Mouse (Mus musculus): Measurements from ENCODE around the gene Hoga1. TPM values are rescaled to one million over a fixed set of nuclear protein-coding genes. Genes with fewer than 3 reads are reported as not detected.

Gene Hoga1
- polyA plus RNA-seq, 1 experiment, result not detected

DNA sequence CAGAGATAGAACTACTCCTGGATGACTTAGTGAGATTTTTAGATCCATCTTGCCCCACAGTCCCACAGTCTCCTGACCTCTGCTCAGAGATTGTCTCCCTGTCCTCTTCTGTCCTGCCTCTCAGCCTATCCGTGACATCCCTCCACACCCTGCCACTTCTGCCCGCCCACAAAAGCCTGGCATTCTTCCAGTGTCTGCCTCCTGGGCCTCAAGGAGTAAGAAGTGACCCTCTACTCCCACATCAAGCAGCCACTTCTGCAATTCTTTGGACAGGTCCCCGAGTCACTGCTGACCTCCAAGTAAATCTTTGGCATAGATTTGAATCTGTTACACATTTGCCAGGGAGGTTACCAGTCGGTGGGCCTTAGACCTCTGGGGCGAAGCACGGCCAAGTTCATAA is 8.8 kb downstream of the Hoga1 start:
- TF ChIP-seq POLR2A (IDR thresholded peaks at IDR 0.05; ENCODE audit: insufficient read depth, low read depth, low read length) (no peak), CTCF (IDR thresholded peaks at IDR 0.05; ENCODE audit: insufficient read depth, low read depth, low read length) (no peak)
- Histone ChIP-seq H3K27ac (ENCODE audit: insufficient read depth, low read depth, low read length) (no peak overlapping the region), H3K4me1 (ENCODE audit: control insufficient read depth, insufficient read depth, low read length) (no peaks in the 10 kb centered on the region), H3K4me3 (ENCODE audit: insufficient read depth, low read depth, low read length) (no peak overlapping the region)
- 76% methylated on average over 6 of the region's 6 CpGs for WGBS

GRCm38 (mm10) chr19:42055881-42056280 is 10.5 kb downstream of the Hoga1 start:
- H3K4me3 ChIP-seq (ENCODE audit: insufficient read depth, low read depth, low read length), result no peak overlapping the region
- H3K27ac ChIP-seq (ENCODE audit: insufficient read depth, low read depth, low read length), result no peak overlapping the region
- TF ChIP-seq POLR2A (IDR thresholded peaks at IDR 0.05; ENCODE audit: insufficient read depth, low read depth, low read length) (no peak), CTCF (IDR thresholded peaks at IDR 0.05; ENCODE audit: insufficient read depth, low read depth, low read length) (no peak)
- no peaks in the 10 kb centered on the region for H3K4me1 ChIP-seq (ENCODE audit: control insufficient read depth, insufficient read depth, low read length)
- WGBS, result 76% methylated on average over 2 of the region's 2 CpGs

DNA sequence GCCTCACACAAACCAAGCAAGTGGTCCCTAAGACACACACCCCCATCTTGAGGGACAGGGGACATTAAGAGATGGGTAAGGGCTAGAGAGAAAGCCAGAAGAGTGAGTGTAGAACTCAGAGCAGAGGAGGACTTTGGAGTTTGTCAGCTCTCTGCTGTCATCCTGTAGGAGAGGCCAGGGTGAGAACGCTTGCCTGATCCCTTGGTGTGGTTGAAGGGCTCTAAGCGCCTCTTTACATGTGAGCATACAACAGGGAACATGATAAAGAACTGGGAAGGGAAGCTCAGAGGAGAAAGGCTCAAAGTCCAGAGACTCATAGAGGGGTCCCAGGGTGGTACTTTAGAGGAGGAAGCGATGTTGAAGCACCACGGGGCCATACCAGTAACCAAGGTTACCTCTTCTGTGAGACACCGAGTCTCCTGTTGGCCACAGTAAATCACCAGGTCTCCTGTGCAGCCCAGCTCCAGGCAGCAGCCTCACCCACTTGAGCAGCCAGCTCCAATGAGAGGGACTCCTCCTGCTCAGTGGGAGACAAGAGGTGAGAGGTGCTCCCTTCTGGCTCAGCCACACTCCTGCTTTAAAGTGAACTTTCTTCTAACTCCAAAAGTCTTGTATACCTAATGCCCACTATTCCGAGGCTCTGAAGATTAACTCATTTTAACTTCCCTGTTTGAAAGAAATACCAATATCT is 11.5 kb downstream of the Hoga1 start:
- Histone ChIP-seq H3K4me3 (ENCODE audit: insufficient read depth, low read depth, low read length) (no peak overlapping the region), H3K4me1 (ENCODE audit: control insufficient read depth, insufficient read depth, low read length) (no peaks in the 10 kb centered on the region), H3K27ac (ENCODE audit: insufficient read depth, low read depth, low read length) (no peak overlapping the region)
- TF ChIP-seq POLR2A (IDR thresholded peaks at IDR 0.05; ENCODE audit: insufficient read depth, low read depth, low read length) (no peak), CTCF (IDR thresholded peaks at IDR 0.05; ENCODE audit: insufficient read depth, low read depth, low read length) (no peak)
- WGBS, result 89% methylated on average over 6 of the region's 6 CpGs

GRCm38 (mm10) chr19:42058426-42058825 is 13.0 kb downstream of the Hoga1 start:
- no peak for TF ChIP-seq POLR2A (IDR thresholded peaks at IDR 0.05; ENCODE audit: insufficient read depth, low read depth, low read length)
- WGBS, result 66% methylated on average over 7 of the region's 7 CpGs
- Histone ChIP-seq H3K4me1 (ENCODE audit: control insufficient read depth, insufficient read depth, low read length) (no peaks in the 10 kb centered on the region), H3K4me3 (ENCODE audit: insufficient read depth, low read depth, low read length) (no peak overlapping the region), H3K27ac (ENCODE audit: insufficient read depth, low read depth, low read length) (no peak overlapping the region)

GRCm38 (mm10) chr19:42061443-42061842 is 16.0 kb downstream of the Hoga1 start:
- 96% methylated on average over 7 of the region's 7 CpGs for WGBS
- TF ChIP-seq CTCF (IDR thresholded peaks at IDR 0.05; ENCODE audit: insufficient read depth, low read depth, low read length) (no peak), POLR2A (IDR thresholded peaks at IDR 0.05; ENCODE audit: insufficient read depth, low read depth, low read length) (no peak)
- Histone ChIP-seq H3K4me3 (ENCODE audit: insufficient read depth, low read depth, low read length) (no peak overlapping the region), H3K27ac (ENCODE audit: insufficient read depth, low read depth, low read length) (no peak overlapping the region), H3K4me1 (ENCODE audit: control insufficient read depth, insufficient read depth, low read length) (no peaks in the 10 kb centered on the region)

- 82% methylated on average over 11 of the region's 11 CpGs for WGBS
- no peak for TF ChIP-seq POLR2A (IDR thresholded peaks at IDR 0.05; ENCODE audit: insufficient read depth, low read depth, low read length)
- TF ChIP-seq CTCF (IDR thresholded peaks at IDR 0.05; ENCODE audit: insufficient read depth, low read depth, low read length), result no peak
Measured at GRCm38 (mm10) chr19:42068441-42069240, 23.2 kb downstream of the Hoga1 start.

GRCm38 (mm10) chr19:42069241-42069525 is 23.8 kb downstream of the Hoga1 start:
- Histone ChIP-seq H3K4me1 (ENCODE audit: control insufficient read depth, insufficient read depth, low read length) (peaks cover 5% of the 10 kb centered on the region; the same call in 1 of the 2 replicates), H3K27ac (ENCODE audit: insufficient read depth, low read depth, low read length) (no peak overlapping the region), H3K4me3 (ENCODE audit: insufficient read depth, low read depth, low read length) (no peak overlapping the region)
- 45% methylated on average over 6 of the region's 6 CpGs for WGBS
- TF ChIP-seq POLR2A (IDR thresholded peaks at IDR 0.05; ENCODE audit: insufficient read depth, low read depth, low read length), result no peak
- TF ChIP-seq CTCF (IDR thresholded peaks at IDR 0.05; ENCODE audit: insufficient read depth, low read depth, low read length), result no peak

More at GRCm38 (mm10) chr19:42068441-42069240, 23.2 kb downstream of the Hoga1 start:
- peaks cover 5% of the 10 kb centered on the region; the same call in 1 of the 2 replicates for H3K4me1 ChIP-seq (ENCODE audit: control insufficient read depth, insufficient read depth, low read length)
- no peak overlapping the region for H3K27ac ChIP-seq (ENCODE audit: insufficient read depth, low read depth, low read length)
- no peak overlapping the region for H3K4me3 ChIP-seq (ENCODE audit: insufficient read depth, low read depth, low read length)

DNA sequence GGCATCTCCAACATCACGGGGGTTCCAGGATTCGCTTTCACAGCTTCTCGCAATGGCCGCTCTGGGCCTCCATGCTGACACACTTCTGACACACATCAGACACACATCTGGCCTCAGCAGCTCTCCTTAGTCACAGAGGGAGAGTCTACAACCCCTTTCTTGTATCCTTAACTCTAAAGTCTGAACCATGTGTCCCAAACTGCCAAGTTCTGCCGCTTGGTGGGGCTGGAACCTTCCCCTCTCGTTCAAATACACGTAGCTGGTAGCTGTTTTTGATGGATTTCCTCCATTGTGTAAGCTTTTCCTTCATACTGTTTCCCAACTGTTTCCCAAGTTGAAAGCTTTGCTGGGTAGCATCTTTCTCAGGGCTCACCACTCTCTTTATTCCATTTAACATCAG is 25.8 kb downstream of the Hoga1 start:
- H3K27ac ChIP-seq (ENCODE audit: insufficient read depth, low read depth, low read length), result no peak overlapping the region
- TF ChIP-seq CTCF (IDR thresholded peaks at IDR 0.05; ENCODE audit: insufficient read depth, low read depth, low read length) (no peak), POLR2A (IDR thresholded peaks at IDR 0.05; ENCODE audit: insufficient read depth, low read depth, low read length) (no peak)
- no peak overlapping the region for H3K4me3 ChIP-seq (ENCODE audit: insufficient read depth, low read depth, low read length)
- 76% methylated on average over 7 of the region's 7 CpGs for WGBS
- H3K4me1 ChIP-seq (ENCODE audit: control insufficient read depth, insufficient read depth, low read length), result peaks cover 5% of the 10 kb centered on the region; the same call in 1 of the 2 replicates

DNA sequence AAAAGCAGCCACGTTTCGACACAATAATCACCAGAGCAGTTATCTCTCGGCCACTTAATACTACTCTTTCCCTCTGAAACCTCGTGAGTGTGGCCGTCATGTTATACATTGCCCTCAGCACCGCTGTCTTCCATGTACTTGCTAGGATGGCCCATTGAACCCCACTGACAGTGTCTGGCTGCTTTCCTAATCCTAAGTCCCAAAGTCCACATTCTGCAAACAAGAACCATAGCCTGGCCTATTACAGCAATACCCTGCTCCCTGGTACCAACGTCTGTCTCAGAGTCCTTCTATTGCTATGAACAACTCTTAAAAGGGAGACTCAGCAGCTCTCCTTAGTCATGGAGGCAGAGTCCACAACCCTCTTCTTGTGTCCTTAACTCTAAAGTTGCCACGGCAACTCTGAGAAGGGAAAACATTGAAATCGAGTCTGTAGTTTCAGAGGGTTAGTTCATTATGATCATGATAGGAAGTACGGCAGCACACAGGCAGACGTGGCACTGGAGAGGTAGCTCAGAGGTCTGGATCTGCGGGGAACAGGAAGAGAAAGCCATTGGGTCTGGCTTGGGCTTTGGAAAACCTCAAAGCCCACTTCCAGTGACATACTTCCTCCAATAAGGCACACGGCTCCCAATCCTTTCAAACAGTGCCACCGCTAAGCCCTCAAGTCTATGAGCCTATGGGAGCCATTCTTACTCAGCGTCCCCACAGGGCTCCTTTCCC is 26.6 kb downstream of the Hoga1 start:
- TF ChIP-seq POLR2A (IDR thresholded peaks at IDR 0.05; ENCODE audit: insufficient read depth, low read depth, low read length), result no peak
- TF ChIP-seq CTCF (IDR thresholded peaks at IDR 0.05; ENCODE audit: insufficient read depth, low read depth, low read length), result no peak
- Histone ChIP-seq H3K4me1 (ENCODE audit: control insufficient read depth, insufficient read depth, low read length) (peaks cover 5% of the 10 kb centered on the region; the same call in 1 of the 2 replicates), H3K4me3 (ENCODE audit: insufficient read depth, low read depth, low read length) (no peak overlapping the region), H3K27ac (ENCODE audit: insufficient read depth, low read depth, low read length) (no peak overlapping the region)
- WGBS, result 75% methylated on average over 15 of the region's 15 CpGs

Data from olfactory bulb, adult 2 months (tissue).